Comparison of ENCODE assay signal across 7 mouse cellular contexts in genomic region chr13:97239343-97240180, GRCm38 (mm10). TPM values are rescaled to one million over a fixed set of nuclear protein-coding genes. Genes with fewer than 3 reads are reported as not detected.
DNase-seq lines count a peak whose midpoint lies in the region; ATAC-seq and TF ChIP-seq lines count a peak whose summit lies in the region.

No protein-coding gene starts in this region.

- peak overlapping the region; percentile 84 for H3K9ac ChIP-seq in ES-E14 (ENCODE audit: insufficient read depth, low read depth, low read length, poor library complexity, severe bottlenecking)
- no peak overlapping the region for H3K9ac ChIP-seq in lung, embryonic 14.5 days

- no peaks in the 10 kb centered on the region for H3K27me3 ChIP-seq in lung, embryonic 14.5 days (ENCODE audit: insufficient read depth, low read length)

- in situ Hi-C loops in ES-E14 (cut with MboI; ENCODE audit: low sequenced_read_pairs in 2 of 2, unreplicated experiment in 2 of 2): loop anchor here (10.0 to 25.0 kb wide), 5 partner anchors 248 to 695 kb away; no protein-coding TSS in a partner anchor

- 3% methylated on average over 23 of the region's 23 CpGs for WGBS in lung, embryonic 14.5 days

- intact Hi-C loops in heart, postnatal 14 days (cut with DNase I): loop anchor here (2.0 to 10.0 kb wide), 7 partner anchors 55 to 1005 kb away; no protein-coding TSS in a partner anchor

- TF ChIP-seq CTCF in lung, embryonic 14.5 days (IDR thresholded peaks at IDR 0.05; ENCODE audit: low read depth): peak; percentile 75

- peak overlapping the region; percentile 85 for H3K27ac ChIP-seq in ES-E14 (ENCODE audit: insufficient read depth, low read depth, low read length, poor library complexity, severe bottlenecking)
- peak overlapping the region; percentile 99 for H3K27ac ChIP-seq in lung, embryonic 14.5 days (ENCODE audit: low read depth)

- H3K9me3 ChIP-seq in ES-E14 (ENCODE audit: control insufficient read depth, insufficient read depth, low read depth, low read length): no peaks in the 10 kb centered on the region
- no peaks in the 10 kb centered on the region for H3K9me3 ChIP-seq in lung, embryonic 14.5 days (ENCODE audit: low read depth, low read length)

- no peak for DNase-seq in ES-E14 (ENCODE audit: low read depth, low spot score)
- peak; percentile 20 to 54 for DNase-seq in adrenal gland, postnatal 36 days
- peak; percentile 60 for DNase-seq in fibroblast of lung, adult 2 months (ENCODE audit: low read depth)
- DNase-seq in heart, postnatal 14 days: peak; percentile 44 to 51
- DNase-seq in kidney, postnatal 36 days: peak; percentile 52 to 53
- peak; percentile 89 for DNase-seq in lung, embryonic 14.5 days
- DNase-seq in ovary, postnatal 36 days (ENCODE audit: low spot score): peak; percentile 51

- H3K36me3 ChIP-seq in ES-E14 (ENCODE audit: control insufficient read depth, insufficient read depth, low read length, poor library complexity, severe bottlenecking): 0 out of 2 replicates have a peak, but pooled peaks cover 2% of the 10 kb centered on the region
- peaks cover 1% of the 10 kb centered on the region; the same call in 1 of the 2 replicates for H3K36me3 ChIP-seq in lung, embryonic 14.5 days (ENCODE audit: insufficient read depth)

- peaks cover 6 to 15% of the 10 kb centered on the region in 2 experiments; a peak in 2 of 4 replicates for H3K4me1 ChIP-seq in ES-E14 (ENCODE audit: control insufficient read depth in 2 of 2, insufficient read depth in 2 of 2, low read length in 2 of 2, poor library complexity in 1 of 2)
- peaks cover 24% of the 10 kb centered on the region for H3K4me1 ChIP-seq in lung, embryonic 14.5 days (ENCODE audit: insufficient read depth)

- ATAC-seq in lung, embryonic 14.5 days (ENCODE audit: insufficient read depth): peak; percentile 42

- peak overlapping the region; percentile 96 for H3K4me2 ChIP-seq in lung, embryonic 14.5 days

- peak overlapping the region; percentile 88 to 96 for H3K4me3 ChIP-seq in ES-E14 (ENCODE audit: insufficient read depth in 1 of 2, low read depth in 1 of 2, low read length in 2 of 2, poor library complexity in 1 of 2, severe bottlenecking in 1 of 2)
- peak overlapping the region; percentile 85; the same call in 1 of the 2 replicates for H3K4me3 ChIP-seq in lung, embryonic 14.5 days (ENCODE audit: low read depth, low read length)

TF ChIP-seq in ES-E14, 5 proteins besides CTCF, POLR2A, EP300 and RAD21:
- TF ChIP-seq MAFK (IDR thresholded peaks at IDR 0.05; ENCODE audit: insufficient read depth, low read depth, low read length) (no peak), CHD2 (IDR thresholded peaks at IDR 0.05; ENCODE audit: low read depth, low read length) (no peak), HCFC1 (IDR thresholded peaks at IDR 0.05; ENCODE audit: borderline replicate concordance, insufficient read depth, low read length) (no peak), ZNF384 (IDR thresholded peaks at IDR 0.05; ENCODE audit: low read depth, low read length) (no peak), ZC3H11A (IDR thresholded peaks at IDR 0.05; ENCODE audit: borderline replicate concordance, low read depth, low read length) (no peak; the same call in 1 of the 2 replicates)

RNA-seq across cellular contexts. Expression of gene Enc1, which starts 1.3 kb away (rescaled TPM):
- 63.1 and 73.6 TPM in 2 replicates for total RNA-seq in ES-E14 (2012; rRNA removed)
- 10 to 100 TPM in 1 of 2 experiments, 1 to 10 TPM in 1; 8.3 to 10.2 TPM for total RNA-seq in adrenal gland, postnatal 36 days (2021)
- 10 to 100 TPM; 11.2 to 11.3 TPM for total RNA-seq in heart, postnatal 14 days (2021)
- polyA plus RNA-seq in lung, embryonic 14.5 days (2014; fragmentation: Nextera tagmentation; extraction: Ambion mirVana): 14.0 and 14.1 TPM in 2 replicates

RNA-seq across cellular contexts. Expression of gene Hexb, which starts 41.4 kb away (rescaled TPM):
- total RNA-seq in ES-E14 (2012; rRNA removed): 82.5 and 144 TPM in 2 replicates
- 10 to 100 TPM; 27.6 to 29.2 TPM for total RNA-seq in adrenal gland, postnatal 36 days (2021)
- 10 to 100 TPM; 22.9 to 24.4 TPM for total RNA-seq in heart, postnatal 14 days (2021)
- polyA plus RNA-seq in lung, embryonic 14.5 days (2014; fragmentation: Nextera tagmentation; extraction: Ambion mirVana): 22.9 and 26.4 TPM in 2 replicates
